Mouse (Mus musculus): ENCODE data around the gene Dhrs7b.

Gene Dhrs7b

DNA sequence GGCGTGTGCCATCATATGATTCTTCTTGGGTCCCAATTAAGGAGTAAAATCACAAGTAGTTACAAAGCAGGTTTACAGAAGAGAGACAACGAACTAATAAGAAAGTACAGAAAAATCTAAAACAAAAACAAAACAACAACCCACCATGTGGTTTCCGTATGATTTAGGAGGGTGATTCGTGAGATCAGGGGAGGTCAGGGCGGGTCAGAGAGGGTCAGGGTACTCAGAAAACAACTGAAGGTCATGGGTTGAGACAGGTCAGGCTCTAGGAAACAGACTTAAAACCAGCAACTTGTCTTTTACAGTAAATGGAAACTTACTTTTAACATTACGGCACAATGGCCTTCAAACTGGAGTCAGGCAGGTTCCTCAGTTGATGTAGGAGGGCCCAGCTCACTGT is 59.9 kb downstream of the Dhrs7b start:
- CTCF ChIA-PET, result interaction anchor here (0.7 kb wide), 1 partner anchor 1604 kb away, joined by 7 read pairs; no protein-coding TSS in a partner anchor

- CTCF ChIA-PET, result interaction anchor here (0.7 kb wide), 1 partner anchor 1604 kb away, joined by 7 read pairs; no protein-coding TSS in a partner anchor
Measured at GRCm38 (mm10) chr11:60890744-60891143, 60.3 kb downstream of the Dhrs7b start.

DNA sequence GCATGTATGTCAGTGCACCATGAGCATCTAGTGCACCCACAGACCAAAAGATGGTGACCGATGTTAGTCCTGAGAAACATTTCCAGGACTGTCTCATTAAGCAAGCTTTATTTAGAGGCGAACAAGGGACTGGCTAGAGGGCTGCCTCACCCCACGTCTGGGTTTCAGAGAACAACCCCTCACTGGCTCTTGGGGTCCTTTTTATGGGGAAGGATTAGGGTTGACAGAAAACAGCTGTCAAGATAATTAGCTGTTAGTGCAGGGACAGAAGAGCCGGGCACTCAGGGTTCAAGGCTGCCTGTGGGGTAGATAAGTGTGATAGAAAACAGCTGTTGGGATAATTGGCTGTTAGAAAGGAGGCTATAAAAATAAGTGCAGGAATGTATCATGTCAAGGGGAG is 65.5 kb downstream of the Dhrs7b start:
- CTCF ChIA-PET, result interaction anchor here (0.6 kb wide), 1 partner anchor 1940 kb away, joined by 3 read pairs; no protein-coding TSS in a partner anchor

DNA sequence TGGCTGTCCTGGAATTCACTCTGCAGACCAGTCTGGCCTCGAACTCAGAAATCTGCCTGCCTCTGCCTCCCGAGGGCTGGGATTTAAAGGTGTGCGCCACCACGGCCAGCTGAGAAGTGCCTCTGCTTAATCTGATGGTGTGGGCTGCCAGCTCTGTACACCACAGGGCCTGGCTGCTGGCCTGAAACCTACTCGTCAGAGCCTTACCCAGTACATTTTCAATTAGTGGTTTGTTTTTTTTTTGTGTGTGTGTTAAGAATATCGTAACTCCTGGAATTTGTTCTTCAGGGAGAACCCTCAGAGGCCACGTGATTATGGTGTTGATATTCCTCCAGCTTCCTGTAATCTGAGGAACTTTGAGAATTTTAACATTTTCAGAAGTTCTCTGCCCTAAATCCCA is 71.6 kb downstream of the Dhrs7b start:
- CTCF ChIA-PET, result no interaction called here

DNA sequence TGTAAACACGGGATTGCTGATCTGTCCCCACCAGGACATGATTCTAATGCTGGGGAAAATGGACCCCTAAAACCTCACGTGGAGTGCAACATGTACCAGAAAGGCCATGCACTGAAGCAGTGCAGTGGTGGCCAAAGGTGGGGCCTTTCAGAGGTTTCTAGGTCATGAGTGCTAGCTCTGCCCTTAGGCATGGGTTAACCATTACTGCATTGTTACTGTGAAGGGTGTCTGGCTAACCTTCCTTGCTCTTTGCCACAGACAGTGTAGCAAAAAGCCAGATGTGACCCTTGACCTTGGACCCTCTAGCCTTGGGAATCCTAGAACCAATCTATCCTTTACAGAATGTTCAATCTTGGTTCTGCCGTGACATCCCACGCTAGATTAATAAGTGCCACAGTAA is 72.1 kb downstream of the Dhrs7b start:
- CTCF ChIA-PET, result no interaction called here

DNA sequence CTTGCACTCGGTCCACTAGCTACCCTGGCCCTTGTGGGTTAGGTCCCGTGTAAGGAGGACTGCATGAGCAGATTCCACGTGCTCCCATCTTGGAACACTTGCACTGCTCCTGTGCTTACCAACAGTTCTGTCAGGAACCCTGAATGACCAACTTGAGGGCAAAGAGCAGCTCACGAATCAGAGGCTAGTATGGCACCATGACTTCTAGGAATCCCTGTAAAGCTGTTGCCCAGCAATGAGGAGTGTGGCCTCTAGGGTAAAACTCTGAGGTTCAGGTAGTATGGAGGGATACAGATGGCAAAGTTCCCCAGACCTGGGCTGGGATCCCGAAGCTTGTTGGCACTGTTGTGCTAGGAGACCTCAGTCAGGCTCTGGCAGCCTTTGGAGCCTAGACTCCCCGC is 73.2 kb downstream of the Dhrs7b start:
- CTCF ChIA-PET, result interaction anchor here (0.6 kb wide), 1 partner anchor 1634 kb away, joined by 3 read pairs; no protein-coding TSS in a partner anchor

DNA sequence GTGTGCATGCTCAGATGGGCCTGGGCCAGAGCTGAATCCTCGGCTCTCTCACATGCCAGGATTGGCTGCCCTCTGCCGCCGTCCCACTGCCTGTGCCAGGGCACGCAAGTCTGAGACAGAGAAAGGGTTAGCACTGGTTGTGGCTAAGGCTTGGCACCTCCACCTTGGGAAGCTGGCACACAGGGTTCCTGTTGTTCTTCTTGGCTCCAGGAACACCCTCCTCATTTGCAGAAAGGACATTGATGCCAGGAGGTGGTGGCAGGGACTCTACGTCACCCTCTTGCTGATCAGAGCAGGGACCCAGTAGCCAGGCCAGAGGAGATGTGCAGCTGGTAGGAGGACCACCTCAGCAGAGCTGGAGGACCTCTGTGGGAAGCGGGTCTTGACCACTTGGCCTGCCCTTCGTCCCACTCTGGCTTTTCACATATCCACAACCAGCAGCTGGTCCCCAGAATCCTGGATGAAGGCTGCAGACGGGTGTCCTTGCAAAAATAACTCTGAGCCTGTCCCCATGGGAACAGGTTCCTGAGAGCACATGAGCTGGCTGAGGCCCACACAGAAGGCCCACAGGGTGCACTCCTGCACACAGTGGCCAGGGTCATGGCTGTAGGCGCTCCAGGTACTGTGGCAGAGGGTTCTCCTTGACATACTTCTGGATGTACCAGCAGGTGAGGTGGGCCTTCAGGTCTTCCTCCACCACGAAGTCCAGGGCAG is 75.1 kb downstream of the Dhrs7b start:
- CTCF ChIA-PET, result no interaction called here

GRCm38 (mm10) chr11:60906449-60906848 is 76.0 kb downstream of the Dhrs7b start:
- CTCF ChIA-PET, result no interaction called here

- CTCF ChIA-PET, result no interaction called here
Measured at GRCm38 (mm10) chr11:60908073-60908472, 77.6 kb downstream of the Dhrs7b start.

- CTCF ChIA-PET, result no interaction called here
Measured at GRCm38 (mm10) chr11:60909626-60910025, 79.2 kb downstream of the Dhrs7b start.

All from spleen, embryonic (tissue).